Mouse (Mus musculus): Measurements from ENCODE around the gene Gas7. TPM values are rescaled to one million over a fixed set of nuclear protein-coding genes. Genes with fewer than 3 reads are reported as not detected.
A peak's percentile ranks its signal among the peaks of the same experiment; 100 is the strongest.

Gene Gas7
- total and polyA plus RNA-seq, 2 experiments from 2014 or later = 4.8 to 23.2 TPM

GRCm38 (mm10) chr11:67666129-67666528 lies 210.9 kb downstream of the Gas7 start:
- no peak for DNase-seq (ENCODE audit: low spot score)
- no peak for ATAC-seq (ENCODE audit: insufficient read depth, low read depth)
- Histone ChIP-seq H3K9ac (replicated peaks; ENCODE audit: low read depth, low read length) (no peak overlapping the region), H3K4me3 (ENCODE audit: low read depth, low read length) (no peak overlapping the region), H3K27me3 (ENCODE audit: control insufficient read depth, insufficient read depth, low read length) (no peaks in the 10 kb centered on the region), H3K4me2 (ENCODE audit: low read depth, low read length) (no peak overlapping the region), H3K9me3 (replicated peaks; ENCODE audit: control insufficient read depth, low read length) (no peaks in the 10 kb centered on the region), H3K27ac (ENCODE audit: low read depth) (no peak overlapping the region), H3K36me3 (replicated peaks; ENCODE audit: control insufficient read depth, insufficient read depth, low read length) (no peaks in the 10 kb centered on the region; the same call in none of the 2 replicates), H3K4me1 (ENCODE audit: control insufficient read depth, insufficient read depth) (peaks cover 42% of the 10 kb centered on the region)
- WGBS = 73% methylated on average over 5 of the region's 5 CpGs
- no peak for TF ChIP-seq EP300 (IDR thresholded peaks at IDR 0.05; ENCODE audit: low read depth)
- TF ChIP-seq CTCF (IDR thresholded peaks at IDR 0.05; ENCODE audit: low read depth) = no peak

GRCm38 (mm10) chr11:67667531-67668332 lies 212.5 kb downstream of the Gas7 start:
- no peaks in the 10 kb centered on the region for H3K27me3 ChIP-seq (ENCODE audit: control insufficient read depth, insufficient read depth, low read length)
- 22% methylated on average over 13 of the region's 13 CpGs for WGBS
- peak overlapping the region; percentile 95 for H3K27ac ChIP-seq (ENCODE audit: low read depth)
- ATAC-seq (ENCODE audit: insufficient read depth, low read depth) = peak; percentile 89
- H3K9ac ChIP-seq (replicated peaks; ENCODE audit: low read depth, low read length) = peak overlapping the region; percentile 7; the same call in 1 of the 2 replicates
- no peak overlapping the region for H3K4me2 ChIP-seq (ENCODE audit: low read depth, low read length)
- H3K4me3 ChIP-seq (ENCODE audit: low read depth, low read length) = no peak overlapping the region
- DNase-seq (ENCODE audit: low spot score) = peak; percentile 89
- peaks cover 51% of the 10 kb centered on the region for H3K4me1 ChIP-seq (ENCODE audit: control insufficient read depth, insufficient read depth)
- no peaks in the 10 kb centered on the region; the same call in 1 of the 2 replicates for H3K36me3 ChIP-seq (replicated peaks; ENCODE audit: control insufficient read depth, insufficient read depth, low read length)
- H3K9me3 ChIP-seq (replicated peaks; ENCODE audit: control insufficient read depth, low read length) = no peaks in the 10 kb centered on the region
- TF ChIP-seq CTCF (IDR thresholded peaks at IDR 0.05; ENCODE audit: low read depth) (peak; percentile 17; the same call in 1 of the 2 replicates), EP300 (IDR thresholded peaks at IDR 0.05; ENCODE audit: low read depth) (peak; percentile 100)

GRCm38 (mm10) chr11:67668460-67669007 lies 213.3 kb downstream of the Gas7 start:
- WGBS = 72% methylated on average over 3 of the region's 3 CpGs
- Histone ChIP-seq H3K9ac (replicated peaks; ENCODE audit: low read depth, low read length) (no peak overlapping the region), H3K4me2 (ENCODE audit: low read depth, low read length) (no peak overlapping the region), H3K27ac (ENCODE audit: low read depth) (peak overlapping the region; percentile 95), H3K9me3 (replicated peaks; ENCODE audit: control insufficient read depth, low read length) (no peaks in the 10 kb centered on the region), H3K4me1 (ENCODE audit: control insufficient read depth, insufficient read depth) (peaks cover 56% of the 10 kb centered on the region), H3K27me3 (ENCODE audit: control insufficient read depth, insufficient read depth, low read length) (no peaks in the 10 kb centered on the region), H3K4me3 (ENCODE audit: low read depth, low read length) (no peak overlapping the region), H3K36me3 (replicated peaks; ENCODE audit: control insufficient read depth, insufficient read depth, low read length) (no peaks in the 10 kb centered on the region; the same call in 1 of the 2 replicates)
- TF ChIP-seq CTCF (IDR thresholded peaks at IDR 0.05; ENCODE audit: low read depth) (no peak), EP300 (IDR thresholded peaks at IDR 0.05; ENCODE audit: low read depth) (no peak)
- DNase-seq (ENCODE audit: low spot score) = no peak
- no peak for ATAC-seq (ENCODE audit: insufficient read depth, low read depth)

- Histone ChIP-seq H3K9ac (replicated peaks; ENCODE audit: low read depth, low read length) (no peak overlapping the region), H3K27ac (ENCODE audit: low read depth) (no peak overlapping the region), H3K4me1 (ENCODE audit: control insufficient read depth, insufficient read depth) (peaks cover 56% of the 10 kb centered on the region), H3K27me3 (ENCODE audit: control insufficient read depth, insufficient read depth, low read length) (no peaks in the 10 kb centered on the region), H3K9me3 (replicated peaks; ENCODE audit: control insufficient read depth, low read length) (no peaks in the 10 kb centered on the region), H3K36me3 (replicated peaks; ENCODE audit: control insufficient read depth, insufficient read depth, low read length) (no peaks in the 10 kb centered on the region; the same call in 1 of the 2 replicates), H3K4me2 (ENCODE audit: low read depth, low read length) (no peak overlapping the region), H3K4me3 (ENCODE audit: low read depth, low read length) (no peak overlapping the region)
- 97% methylated on average over 6 of the region's 6 CpGs for WGBS
- DNase-seq (ENCODE audit: low spot score) (no peak), ATAC-seq (ENCODE audit: insufficient read depth, low read depth) (no peak)
- no peak for TF ChIP-seq EP300 (IDR thresholded peaks at IDR 0.05; ENCODE audit: low read depth)
Measured at GRCm38 (mm10) chr11:67670031-67670430, 214.8 kb downstream of the Gas7 start.

- H3K4me2 ChIP-seq (ENCODE audit: low read depth, low read length) = no peak overlapping the region
Measured at GRCm38 (mm10) chr11:67672140-67672539, 216.9 kb downstream of the Gas7 start.

More at GRCm38 (mm10) chr11:67672140-67672539, 216.9 kb downstream of the Gas7 start:
- Histone ChIP-seq H3K27ac (ENCODE audit: low read depth) (peak overlapping the region; percentile 96), H3K36me3 (replicated peaks; ENCODE audit: control insufficient read depth, insufficient read depth, low read length) (no peaks in the 10 kb centered on the region), H3K27me3 (ENCODE audit: control insufficient read depth, insufficient read depth, low read length) (no peaks in the 10 kb centered on the region), H3K9ac (replicated peaks; ENCODE audit: low read depth, low read length) (peak overlapping the region; percentile 23), H3K4me3 (ENCODE audit: low read depth, low read length) (no peak overlapping the region), H3K9me3 (replicated peaks; ENCODE audit: control insufficient read depth, low read length) (no peaks in the 10 kb centered on the region), H3K4me1 (ENCODE audit: control insufficient read depth, insufficient read depth) (peaks cover 37% of the 10 kb centered on the region)
- WGBS = 23% methylated on average over 5 of the region's 5 CpGs
- ATAC-seq (ENCODE audit: insufficient read depth, low read depth) (peak; percentile 80), DNase-seq (ENCODE audit: low spot score) (peak; percentile 94)
- TF ChIP-seq EP300 (IDR thresholded peaks at IDR 0.05; ENCODE audit: low read depth) = peak; percentile 66
- no peak for TF ChIP-seq CTCF (IDR thresholded peaks at IDR 0.05; ENCODE audit: low read depth)
